Mouse (Mus musculus) induced T-regulatory cell, adult 2 months (primary cell): Measurements from ENCODE around the gene Elovl3.
A peak's percentile ranks its signal among the peaks of the same experiment; 100 is the strongest.
"Not testable (repeated sequence)": the region's sequence is repeated elsewhere in the genome, so short reads cannot be mapped to it uniquely, and the experiment has no call there.

Experiments used
- DNase-seq: peaks from one replicate; pipeline ENCODE4 v3.0.0-alpha.2; 2012; ENCODE audit warnings: low read depth

Gene Elovl3

GRCm38 (mm10) chr19:46131694-46132525 is at the start of gene Elovl3:
Gene Elovl3, plus strand, starts transcription at chr19:46131897.
- peak; percentile 50 for DNase-seq

- DNase-seq: no peak
Measured at GRCm38 (mm10) chr19:46085185-46085584, 46.5 kb upstream of the Elovl3 start.

GRCm38 (mm10) chr19:46086337-46086736 is 45.4 kb upstream of the Elovl3 start:
- peak; percentile 85 for DNase-seq

- DNase-seq: no peak
Measured at GRCm38 (mm10) chr19:46087871-46088270, 43.8 kb upstream of the Elovl3 start.

- no peak for DNase-seq
Measured at GRCm38 (mm10) chr19:46091641-46092040, 40.1 kb upstream of the Elovl3 start.

GRCm38 (mm10) chr19:46094144-46094543 is 37.6 kb upstream of the Elovl3 start:
- DNase-seq: no peak

- DNase-seq: no peak
Measured at GRCm38 (mm10) chr19:46095291-46095690, 36.4 kb upstream of the Elovl3 start.

GRCm38 (mm10) chr19:46096396-46096795 is 35.3 kb upstream of the Elovl3 start:
- no peak for DNase-seq

GRCm38 (mm10) chr19:46099561-46099960 is 32.1 kb upstream of the Elovl3 start:
- DNase-seq: no peak

GRCm38 (mm10) chr19:46103437-46104186 is 28.1 kb upstream of the Elovl3 start:
- no peak for DNase-seq

- DNase-seq: no peak
Measured at GRCm38 (mm10) chr19:46104187-46104557, 27.5 kb upstream of the Elovl3 start.

- no peak for DNase-seq
Measured at GRCm38 (mm10) chr19:46110214-46110613, 21.5 kb upstream of the Elovl3 start.

GRCm38 (mm10) chr19:46110781-46111180 is 20.9 kb upstream of the Elovl3 start:
- DNase-seq: no peak

- peak; percentile 16 for DNase-seq
Measured at GRCm38 (mm10) chr19:46114617-46115016, 17.1 kb upstream of the Elovl3 start.

GRCm38 (mm10) chr19:46119458-46119857 is 12.2 kb upstream of the Elovl3 start:
- no peak for DNase-seq

GRCm38 (mm10) chr19:46120872-46121271 is 10.8 kb upstream of the Elovl3 start:
- no peak for DNase-seq

GRCm38 (mm10) chr19:46123876-46124275 is 7.8 kb upstream of the Elovl3 start:
- no peak for DNase-seq

- no peak for DNase-seq
Measured at GRCm38 (mm10) chr19:46124651-46125050, 7.0 kb upstream of the Elovl3 start.

GRCm38 (mm10) chr19:46126301-46126700 is 5.4 kb upstream of the Elovl3 start:
- DNase-seq: no peak

GRCm38 (mm10) chr19:46129737-46130136 is 2.0 kb upstream of the Elovl3 start:
- not testable (repeated sequence) for DNase-seq

- DNase-seq: no peak
Measured at GRCm38 (mm10) chr19:46131283-46131682, 414 bp upstream of the Elovl3 start.

- peak; percentile 36 for DNase-seq
Measured at GRCm38 (mm10) chr19:46132577-46132976, 880 bp downstream of the Elovl3 start.

- peak; percentile 92 for DNase-seq
Measured at GRCm38 (mm10) chr19:46135297-46135696, 3.6 kb downstream of the Elovl3 start.
